Mouse (Mus musculus) G1E (cell line): ENCODE measurements around the gene Psmc2.

Source experiments
- CTCF ChIP-seq: IDR thresholded peaks from 2 replicates; pipeline ENCODE4 v1.5.1; 2012; ENCODE audit warnings: low read depth, low read length, inconsistent platforms, mixed read lengths
- GATA1 ChIP-seq: IDR thresholded peaks from 2 replicates; pipeline ENCODE4 v1.6.1; 2012; ENCODE audit warnings: borderline replicate concordance, low read length, inconsistent platforms, mixed read lengths
- GATA2 ChIP-seq: IDR thresholded peaks from 2 replicates; pipeline ENCODE4 v1.6.1; 2012; ENCODE audit warnings: low read depth, low read length, inconsistent platforms, borderline replicate concordance
- POLR2AphosphoS5 ChIP-seq: IDR thresholded peaks from 2 replicates; pipeline ENCODE4 v1.6.1; 2012; ENCODE audit warnings: low read depth, low read length, inconsistent platforms; ENCODE audit not compliant: insufficient replicate concordance
- TAL1 ChIP-seq: conservative IDR thresholded peaks from 2 replicates; pipeline ENCODE4 v1.6.1; 2012; ENCODE audit warnings: low read depth, low read length, inconsistent platforms, mixed read lengths

DNA sequence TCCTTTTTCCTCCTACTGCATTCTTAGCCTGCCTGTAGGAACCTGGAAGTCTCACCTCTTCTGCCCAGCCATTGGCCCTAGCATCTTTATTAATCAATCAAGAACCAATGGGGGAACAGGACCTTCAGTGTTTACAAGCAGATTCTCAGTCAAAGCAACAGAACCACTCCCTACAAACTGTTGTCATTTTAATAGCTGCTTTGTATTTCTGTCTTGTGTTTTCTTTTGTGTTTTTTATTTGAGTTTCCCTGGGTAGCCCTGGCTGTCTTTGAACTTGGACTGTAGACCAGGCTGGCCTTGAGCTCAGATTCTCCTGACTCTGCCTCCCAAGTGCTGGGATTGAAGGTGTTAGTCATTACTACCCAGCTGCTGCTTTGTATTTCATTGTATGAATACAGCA lies 7.1 kb downstream of the Psmc2 start:
- no peak for TF ChIP-seq TAL1
- TF ChIP-seq CTCF, result no peak
- no peak for TF ChIP-seq POLR2AphosphoS5
- no peak for TF ChIP-seq GATA2
- no peak for TF ChIP-seq GATA1
